Comparison of ENCODE assay signal across 11 mouse cellular contexts in the genomic region with DNA sequence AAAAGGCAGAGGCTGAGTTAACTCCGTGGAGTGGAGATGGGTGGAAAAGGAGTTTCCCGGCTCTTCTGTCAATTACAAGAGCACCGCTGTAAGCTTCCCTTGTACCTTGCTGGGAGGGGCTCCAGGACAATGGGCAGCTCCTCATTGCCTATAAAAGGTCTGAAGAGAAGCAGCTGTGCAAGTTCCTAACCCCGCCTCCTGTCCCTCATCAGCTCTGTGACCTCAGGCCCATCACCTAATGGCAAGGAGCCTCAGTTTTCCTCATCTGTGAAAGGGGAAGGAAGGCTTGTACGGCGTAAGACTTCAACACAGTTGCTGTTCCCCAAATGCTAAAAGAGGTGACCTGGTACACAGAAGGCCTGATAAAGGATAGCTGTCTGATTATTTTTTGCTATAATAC. TPM values are rescaled to one million over a fixed set of nuclear protein-coding genes. Genes with fewer than 3 reads are reported as not detected.
"Had no signal": no experiment of that assay in that cellular context is flagged by ENCODE, and none has a peak within 500 bp of the region (broad histone marks: within the 10 kb centered on the region; RNA-seq: fewer than 3 reads in every experiment).

No protein-coding gene starts in this region.

- H3K4me2 ChIP-seq: kidney, embryonic 15.5 days; limb, embryonic 13.5 days; neural tube, embryonic 12.5 days had no signal

- H3K9ac ChIP-seq: kidney, embryonic 15.5 days; limb, embryonic 13.5 days; liver, embryonic 14.5 days; neural tube, embryonic 12.5 days had no signal

- H3K27me3 ChIP-seq: limb, embryonic 13.5 days had no signal

- H3K27ac ChIP-seq: kidney, embryonic 15.5 days; limb, embryonic 13.5 days; liver, embryonic 14.5 days; neural tube, embryonic 12.5 days had no signal

- H3K4me3 ChIP-seq: kidney, embryonic 15.5 days; limb, embryonic 13.5 days; neural tube, embryonic 12.5 days had no signal

- H3K36me3 ChIP-seq: kidney, embryonic 15.5 days; limb, embryonic 13.5 days; neural tube, embryonic 12.5 days had no signal

- H3K9me3 ChIP-seq: kidney, embryonic 15.5 days; limb, embryonic 13.5 days; neural tube, embryonic 12.5 days had no signal

- DNase-seq: kidney, adult 2 months; kidney, postnatal 14 days; left cerebral cortex, postnatal 4 days; lung, adult 18-20 months; midbrain, embryonic 14.5 days; thymus, postnatal 14 days had no signal

RNA-seq across cellular contexts. Expression of gene Rgs8, which starts 24.8 kb away (rescaled TPM):
- polyA plus RNA-seq: liver, adult 2 months had no signal
